Mouse (Mus musculus) central nervous system, embryonic 11.5 days (tissue): ENCODE results near the gene A030005K14Rik. TPM values are rescaled to one million over a fixed set of nuclear protein-coding genes. Genes with fewer than 3 reads are reported as not detected.

Experiments
- polyA plus RNA-seq: library from polyadenylated mRNA; depleted of rRNA; stranded (reverse); fragments of >200 nt; gene quantifications from 2 replicates; pipeline ENCODE4 v1.2.3, GENCODE M21; 2012; rRNA removed

A030005K14Rik gene
- not detected in 2 replicates for polyA plus RNA-seq

GRCm38 (mm10) chr1:83059278-83059677 lies at the start of gene A030005K14Rik:
Gene A030005K14Rik (minus strand): TSS chr1:83059378.

GRCm38 (mm10) chr1:83060643-83061042 lies 1.5 kb upstream of the A030005K14Rik start, which contains the start of gene Krtap28-13:
Gene Krtap28-13 (plus strand): TSS chr1:83060930.

GRCm38 (mm10) chr1:83044882-83045427 lies 14.2 kb downstream of the A030005K14Rik start, which contains the start of gene Gm47969:
Gene Gm47969 (plus strand): TSS chr1:83044932.

GRCm38 (mm10) chr1:83042380-83042779 lies 16.8 kb downstream of the A030005K14Rik start, which contains the start of gene Krtap28-10:
Gene Krtap28-10 (minus strand): TSS chr1:83042480.

GRCm38 (mm10) chr1:83038109-83038672 lies 21.0 kb downstream of the A030005K14Rik start, which contains the start of gene Slc19a3:
Gene Slc19a3 (minus strand): TSS chr1:83038448.

Other genes starting within 250 kb of the A030005K14Rik start
- gene Agfg1, start 219.9 kb downstream of the A030005K14Rik start, polyA plus RNA-seq: 32.4 and 50.4 TPM in 2 replicates
- gene A030005L19Rik, start 146.1 kb downstream of the A030005K14Rik start, polyA plus RNA-seq: 1.8 and 2.1 TPM in 2 replicates
- 0.06 and 0.14 TPM in 2 replicates for gene A030014E15Rik, start 134.5 kb downstream of the A030005K14Rik start, polyA plus RNA-seq
- gene Gm6217, start 128.0 kb downstream of the A030005K14Rik start, polyA plus RNA-seq: not detected in 2 replicates
- not detected in 2 replicates for gene A030003K21Rik, start 116.0 kb downstream of the A030005K14Rik start, polyA plus RNA-seq
- not detected in 2 replicates for gene Gm7544, start 103.4 kb downstream of the A030005K14Rik start, polyA plus RNA-seq
- not detected in 2 replicates for gene Gm47955, start 99.1 kb downstream of the A030005K14Rik start, polyA plus RNA-seq
- gene Gm47959, start 58.8 kb downstream of the A030005K14Rik start, polyA plus RNA-seq: not detected in 2 replicates
- 0.44 and 0.73 TPM in 2 replicates for gene Slc19a3, start 20.9 kb downstream of the A030005K14Rik start, polyA plus RNA-seq
- gene Krtap28-10, start 16.9 kb downstream of the A030005K14Rik start, polyA plus RNA-seq: not detected in 2 replicates
- gene Gm47969, start 14.4 kb downstream of the A030005K14Rik start, polyA plus RNA-seq: not detected in 2 replicates
- gene Krtap28-13, start 1.6 kb upstream of the A030005K14Rik start, polyA plus RNA-seq: not detected in 2 replicates
- gene Ccl20, start 57.4 kb upstream of the A030005K14Rik start, polyA plus RNA-seq: not detected in 2 replicates
- 0.40 and 0.55 TPM in 2 replicates for gene Daw1, start 100.4 kb upstream of the A030005K14Rik start, polyA plus RNA-seq